Mouse (Mus musculus) E14TG2a.4 (cell line): ENCODE results near the gene Cd79b.

Source experiments
- CTCF ChIP-seq: conservative IDR thresholded peaks from 2 replicates; pipeline ENCODE4 v1.5.1; 2014; ENCODE audit warnings: low read length
- NANOG ChIP-seq: IDR thresholded peaks from 2 replicates; pipeline ENCODE4 v1.6.1; 2014; ENCODE audit warnings: borderline replicate concordance, low read length, mixed read lengths
- POU5F1 ChIP-seq: IDR thresholded peaks from 2 replicates; pipeline ENCODE4 v1.6.1; 2014; ENCODE audit warnings: low read length, borderline replicate concordance

DNA sequence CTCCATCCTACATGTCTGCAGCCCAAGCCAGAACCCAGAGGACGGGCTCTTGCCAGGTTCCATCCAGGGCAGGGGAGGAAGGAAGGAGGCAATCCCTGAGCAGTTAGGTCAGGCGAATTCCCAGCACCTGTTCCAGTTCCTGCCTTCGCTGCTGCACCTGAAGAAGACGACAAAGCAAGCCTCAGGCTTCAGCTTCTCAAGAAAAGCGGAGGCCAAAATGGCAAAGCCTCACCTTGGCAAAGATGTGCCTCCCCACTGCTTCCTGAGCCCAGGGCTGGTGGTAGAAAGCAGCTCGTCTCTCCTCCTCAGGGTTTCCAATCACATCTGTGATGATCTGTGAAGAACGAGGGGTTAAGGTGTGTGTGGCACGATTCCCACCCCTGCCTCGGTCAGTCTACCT is 50.6 kb downstream of the Cd79b start:
- no peak for TF ChIP-seq CTCF
- no peak for TF ChIP-seq POU5F1
- no peak for TF ChIP-seq NANOG
